Mouse (Mus musculus) T-cell, adult 66 days (primary cell): ENCODE measurements around the gene Patz1. TPM values are rescaled to one million over a fixed set of nuclear protein-coding genes. Genes with fewer than 3 reads are reported as not detected.

Experiments
- total RNA-seq, 2 experiments: library from RNA; stranded (reverse); gene quantifications; 3 replicates in 1 of 2; 4 replicates in 1 of 2; pipeline ENCODE4 v1.2.4; 2023

Patz1 gene
- total RNA-seq: 10 to 100 TPM; 87.2 to 87.9 TPM

GRCm38 (mm10) chr11:3288521-3289301 is at the start of gene Patz1:
Gene Patz1, plus strand, starts transcription at chr11:3288874.

GRCm38 (mm10) chr11:3266079-3266685 is 22.5 kb upstream of the Patz1 start, which contains the start of gene Drg1:
Gene Drg1, minus strand, starts transcription at chr11:3266415.

GRCm38 (mm10) chr11:3329891-3330451 is 41.3 kb downstream of the Patz1 start, which contains the start of gene Pik3ip1:
Gene Pik3ip1, plus strand, starts transcription at chr11:3330401.

Other genes with a start within 250 kb of the Patz1 start
- gene Sfi1, start 95.4 kb upstream of the Patz1 start, total RNA-seq: 100 to 1,000 TPM; 184 to 226 TPM
- 10 to 100 TPM; 79.6 to 88.3 TPM for gene Eif4enif1, start 86.5 kb upstream of the Patz1 start, total RNA-seq
- 10 to 100 TPM; 67.6 to 77.4 TPM for gene Drg1, start 22.5 kb upstream of the Patz1 start, total RNA-seq
- 100 to 1,000 TPM; 288 to 304 TPM for gene Pik3ip1, start 41.5 kb downstream of the Patz1 start, total RNA-seq
- gene Limk2, start 120.3 kb downstream of the Patz1 start, total RNA-seq: 100 to 1,000 TPM; 123 to 131 TPM
- gene Rnf185, start 163.5 kb downstream of the Patz1 start, total RNA-seq: 10 to 100 TPM; 13.0 to 18.8 TPM
- under 1 TPM in 1 of 2 experiments, not detected in 1; 0.29 TPM for gene Pla2g3, start 199.4 kb downstream of the Patz1 start, total RNA-seq
- not detected for gene Inpp5j, start 215.9 kb downstream of the Patz1 start, total RNA-seq
- gene Selenom, start 225.8 kb downstream of the Patz1 start, total RNA-seq: under 1 TPM in 1 of 2 experiments, not detected in 1; 0.41 TPM